Mouse (Mus musculus): ENCODE measurements around the gene Dapp1. TPM values are rescaled to one million over a fixed set of nuclear protein-coding genes. Genes with fewer than 3 reads are reported as not detected.

Gene Dapp1
- 8.7 and 10.6 TPM in 2 replicates for polyA plus RNA-seq (2015; fragmentation: Nextera tagmentation; extraction: Ambion mirVana)

GRCm38 (mm10) chr3:137981382-137981750 lies at the start of gene Dapp1:
TSS of gene Dapp1 (minus strand) at chr3:137981545.

GRCm38 (mm10) chr3:137918172-137918931 lies 63.0 kb downstream of the Dapp1 start, which contains the start of gene Lamtor3:
TSS of gene Lamtor3 (plus strand) at chr3:137918506.

Other genes starting within 250 kb of the Dapp1 start
- 2,546 and 2,660 TPM in 2 replicates for gene H2afz, start 117.1 kb downstream of the Dapp1 start, polyA plus RNA-seq (2015; fragmentation: Nextera tagmentation; extraction: Ambion mirVana)
- 12.8 and 13.7 TPM in 2 replicates for gene Dnajb14, start 113.9 kb downstream of the Dapp1 start, polyA plus RNA-seq (2015; fragmentation: Nextera tagmentation; extraction: Ambion mirVana)
- gene Lamtor3, start 63.0 kb downstream of the Dapp1 start, polyA plus RNA-seq (2015; fragmentation: Nextera tagmentation; extraction: Ambion mirVana): 110 and 117 TPM in 2 replicates
- 0.07 and 0.08 TPM in 2 replicates for gene 1110002E22Rik, start 83.5 kb upstream of the Dapp1 start, polyA plus RNA-seq (2015; fragmentation: Nextera tagmentation; extraction: Ambion mirVana)
- gene Gm5105, start 85.8 kb upstream of the Dapp1 start, polyA plus RNA-seq (2015; fragmentation: Nextera tagmentation; extraction: Ambion mirVana): 0.21 TPM in 1 of 2 replicates, not detected in the other
- 5.0 and 7.9 TPM in 2 replicates for gene Trmt10a, start 161.9 kb upstream of the Dapp1 start, polyA plus RNA-seq (2015; fragmentation: Nextera tagmentation; extraction: Ambion mirVana)
- gene Mttp, start 163.4 kb upstream of the Dapp1 start, polyA plus RNA-seq (2015; fragmentation: Nextera tagmentation; extraction: Ambion mirVana): 3.5 and 3.7 TPM in 2 replicates
- not detected in 2 replicates for gene 4930579F01Rik, start 212.3 kb upstream of the Dapp1 start, polyA plus RNA-seq (2015; fragmentation: Nextera tagmentation; extraction: Ambion mirVana)
- gene Adh7, start 236.2 kb upstream of the Dapp1 start, polyA plus RNA-seq (2015; fragmentation: Nextera tagmentation; extraction: Ambion mirVana): 2.0 and 2.9 TPM in 2 replicates

Measured in urinary bladder, postnatal 0 days (tissue).